Mouse (Mus musculus): Measurements from ENCODE around the gene Fgfr2. TPM values are rescaled to one million over a fixed set of nuclear protein-coding genes. Genes with fewer than 3 reads are reported as not detected.

The Fgfr2 gene
- polyA plus RNA-seq, 1 experiment = 3.0 TPM

GRCm38 (mm10) chr7:132940569-132940968 is 182.6 kb downstream of the Fgfr2 start:
- TF ChIP-seq POLR2A (IDR thresholded peaks at IDR 0.05; ENCODE audit: control insufficient read depth, low read depth, low read length) (no peak), CTCF (IDR thresholded peaks at IDR 0.05; ENCODE audit: control insufficient read depth, insufficient read depth, insufficient replicate concordance, low read depth, low read length) (no peak)
- no peak overlapping the region for H3K4me3 ChIP-seq (ENCODE audit: control insufficient read depth, low read depth, low read length)
- H3K36me3 ChIP-seq (ENCODE audit: control insufficient read depth, insufficient read depth, low read length) = no peaks in the 10 kb centered on the region
- no peaks in the 10 kb centered on the region for H3K4me1 ChIP-seq (ENCODE audit: control insufficient read depth, insufficient read depth, low read length)
- H3K27ac ChIP-seq (ENCODE audit: control insufficient read depth, insufficient read depth, low read depth, low read length) = no peak overlapping the region
- no peaks in the 10 kb centered on the region for H3K27me3 ChIP-seq (ENCODE audit: control insufficient read depth, insufficient read depth, low read length)

GRCm38 (mm10) chr7:132939118-132939517 is 184.0 kb downstream of the Fgfr2 start:
- no peak overlapping the region for H3K4me3 ChIP-seq (ENCODE audit: control insufficient read depth, low read depth, low read length)
- TF ChIP-seq POLR2A (IDR thresholded peaks at IDR 0.05; ENCODE audit: control insufficient read depth, low read depth, low read length) = no peak
- H3K27ac ChIP-seq (ENCODE audit: control insufficient read depth, insufficient read depth, low read depth, low read length) = no peak overlapping the region
- H3K27me3 ChIP-seq (ENCODE audit: control insufficient read depth, insufficient read depth, low read length) = no peaks in the 10 kb centered on the region
- no peaks in the 10 kb centered on the region for H3K4me1 ChIP-seq (ENCODE audit: control insufficient read depth, insufficient read depth, low read length)
- H3K36me3 ChIP-seq (ENCODE audit: control insufficient read depth, insufficient read depth, low read length) = no peaks in the 10 kb centered on the region

GRCm38 (mm10) chr7:132934743-132935142 is 188.4 kb downstream of the Fgfr2 start:
- H3K36me3 ChIP-seq (ENCODE audit: control insufficient read depth, insufficient read depth, low read length) = no peaks in the 10 kb centered on the region
- H3K27ac ChIP-seq (ENCODE audit: control insufficient read depth, insufficient read depth, low read depth, low read length) = no peak overlapping the region
- no peaks in the 10 kb centered on the region for H3K4me1 ChIP-seq (ENCODE audit: control insufficient read depth, insufficient read depth, low read length)
- H3K27me3 ChIP-seq (ENCODE audit: control insufficient read depth, insufficient read depth, low read length) = no peaks in the 10 kb centered on the region
- H3K4me3 ChIP-seq (ENCODE audit: control insufficient read depth, low read depth, low read length) = no peak overlapping the region
- no peak for TF ChIP-seq CTCF (IDR thresholded peaks at IDR 0.05; ENCODE audit: control insufficient read depth, insufficient read depth, insufficient replicate concordance, low read depth, low read length)
- no peak for TF ChIP-seq POLR2A (IDR thresholded peaks at IDR 0.05; ENCODE audit: control insufficient read depth, low read depth, low read length)

GRCm38 (mm10) chr7:132933331-132933730 is 189.8 kb downstream of the Fgfr2 start:
- no peak overlapping the region for H3K4me3 ChIP-seq (ENCODE audit: control insufficient read depth, low read depth, low read length)
- no peaks in the 10 kb centered on the region for H3K27me3 ChIP-seq (ENCODE audit: control insufficient read depth, insufficient read depth, low read length)
- no peak overlapping the region for H3K27ac ChIP-seq (ENCODE audit: control insufficient read depth, insufficient read depth, low read depth, low read length)
- TF ChIP-seq POLR2A (IDR thresholded peaks at IDR 0.05; ENCODE audit: control insufficient read depth, low read depth, low read length) (no peak), CTCF (IDR thresholded peaks at IDR 0.05; ENCODE audit: control insufficient read depth, insufficient read depth, insufficient replicate concordance, low read depth, low read length) (no peak)
- no peaks in the 10 kb centered on the region for H3K36me3 ChIP-seq (ENCODE audit: control insufficient read depth, insufficient read depth, low read length)
- no peaks in the 10 kb centered on the region for H3K4me1 ChIP-seq (ENCODE audit: control insufficient read depth, insufficient read depth, low read length)

- Histone ChIP-seq H3K27me3 (ENCODE audit: control insufficient read depth, insufficient read depth, low read length) (no peaks in the 10 kb centered on the region), H3K36me3 (ENCODE audit: control insufficient read depth, insufficient read depth, low read length) (no peaks in the 10 kb centered on the region), H3K4me3 (ENCODE audit: control insufficient read depth, low read depth, low read length) (peak overlapping the region; percentile 100), H3K4me1 (ENCODE audit: control insufficient read depth, insufficient read depth, low read length) (no peaks in the 10 kb centered on the region), H3K27ac (ENCODE audit: control insufficient read depth, insufficient read depth, low read depth, low read length) (peak overlapping the region; percentile 98)
- TF ChIP-seq CTCF (IDR thresholded peaks at IDR 0.05; ENCODE audit: control insufficient read depth, insufficient read depth, insufficient replicate concordance, low read depth, low read length) = no peak
- TF ChIP-seq POLR2A (IDR thresholded peaks at IDR 0.05; ENCODE audit: control insufficient read depth, low read depth, low read length) = no peak
These were observed 191.4 kb downstream of the Fgfr2 start for GRCm38 (mm10) chr7:132931560-132932351.

GRCm38 (mm10) chr7:132930850-132931559 is 192.1 kb downstream of the Fgfr2 start, which contains the start of gene Zranb1:
Zranb1 (plus strand) TSS chr7:132931142.
- Histone ChIP-seq H3K27ac (ENCODE audit: control insufficient read depth, insufficient read depth, low read depth, low read length) (peak within 1 kb of the TSS; percentile 98), H3K36me3 (ENCODE audit: control insufficient read depth, insufficient read depth, low read length) (no peaks in the 10 kb centered on the region)
- TF ChIP-seq CTCF (IDR thresholded peaks at IDR 0.05; ENCODE audit: control insufficient read depth, insufficient read depth, insufficient replicate concordance, low read depth, low read length) = no peak; the same call in 1 of the 2 replicates
- peak; percentile 90 for TF ChIP-seq POLR2A (IDR thresholded peaks at IDR 0.05; ENCODE audit: control insufficient read depth, low read depth, low read length)

GRCm38 (mm10) chr7:132930055-132930454 is 193.1 kb downstream of the Fgfr2 start:
- Histone ChIP-seq H3K4me1 (ENCODE audit: control insufficient read depth, insufficient read depth, low read length) (no peaks in the 10 kb centered on the region), H3K27ac (ENCODE audit: control insufficient read depth, insufficient read depth, low read depth, low read length) (no peak overlapping the region), H3K4me3 (ENCODE audit: control insufficient read depth, low read depth, low read length) (peak overlapping the region; percentile 100), H3K36me3 (ENCODE audit: control insufficient read depth, insufficient read depth, low read length) (no peaks in the 10 kb centered on the region), H3K27me3 (ENCODE audit: control insufficient read depth, insufficient read depth, low read length) (no peaks in the 10 kb centered on the region)
- no peak for TF ChIP-seq POLR2A (IDR thresholded peaks at IDR 0.05; ENCODE audit: control insufficient read depth, low read depth, low read length)
- TF ChIP-seq CTCF (IDR thresholded peaks at IDR 0.05; ENCODE audit: control insufficient read depth, insufficient read depth, insufficient replicate concordance, low read depth, low read length) = no peak

More at GRCm38 (mm10) chr7:132930850-132931559, 192.1 kb downstream of the Fgfr2 start, which contains the start of gene Zranb1:
- Histone ChIP-seq H3K27me3 (ENCODE audit: control insufficient read depth, insufficient read depth, low read length) (no peaks in the 10 kb centered on the region), H3K4me1 (ENCODE audit: control insufficient read depth, insufficient read depth, low read length) (no peaks in the 10 kb centered on the region), H3K4me3 (ENCODE audit: control insufficient read depth, low read depth, low read length) (peak within 1 kb of the TSS; percentile 100)
